Mouse (Mus musculus) cerebellum, adult 2 months (tissue): ENCODE measurements around the gene Nkx3-2.

ENCODE experiments used
- CTCF ChIP-seq: fragments of 200-500 bp; IDR thresholded peaks from 2 replicates; pipeline ENCODE4 v1.5.1; 2011; ENCODE audit warnings: low read depth, mild to moderate bottlenecking, control low read depth, low read length, moderate library complexity, borderline replicate concordance; ENCODE audit not compliant: insufficient read depth
- POLR2A ChIP-seq: fragments of 200-500 bp; IDR thresholded peaks from 2 replicates; pipeline ENCODE4 v1.6.1; 2011; ENCODE audit warnings: low read length, control low read depth, borderline replicate concordance; ENCODE audit not compliant: insufficient read depth

GRCm38 (mm10) chr5:41812516-41812915 is 48.2 kb upstream of the Nkx3-2 start:
- TF ChIP-seq CTCF (no peak), POLR2A (no peak)
